ENCODE assay signal across 17 mouse cellular contexts in the genomic region with DNA sequence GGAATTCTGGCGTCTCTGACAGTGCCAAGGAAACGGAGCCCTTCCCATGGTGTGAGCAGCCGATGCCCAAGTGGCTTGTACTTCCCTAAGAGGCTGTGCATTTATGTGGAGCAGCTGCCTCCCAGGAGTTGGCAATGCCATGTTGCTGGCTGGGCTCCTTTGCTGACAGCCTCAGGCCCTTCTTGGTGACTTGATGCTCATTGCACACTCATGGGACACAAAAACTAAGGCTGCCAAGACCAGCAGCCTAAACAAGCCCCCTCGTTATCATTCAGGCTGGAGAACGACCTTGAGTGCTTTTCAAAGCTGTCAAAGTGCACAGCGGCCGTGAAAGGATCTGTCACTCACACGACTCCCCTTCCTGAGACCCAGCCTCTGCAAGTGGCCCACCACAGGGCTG. TPM values are rescaled to one million over a fixed set of nuclear protein-coding genes. Genes with fewer than 3 reads are reported as not detected.
DNase-seq lines count a peak whose midpoint lies in the region; ATAC-seq and TF ChIP-seq lines count a peak whose summit lies in the region.
"Had no signal": no experiment of that assay in that cellular context is flagged by ENCODE, and none has a peak within 500 bp of the region (broad histone marks: within the 10 kb centered on the region; RNA-seq: fewer than 3 reads in every experiment).

No protein-coding gene starts in this region.

- H3K36me3 ChIP-seq in hindbrain, embryonic 14.5 days (replicated peaks; ENCODE audit: control insufficient read depth, insufficient read depth), result no peaks in the 10 kb centered on the region
- H3K36me3 ChIP-seq in midbrain, postnatal 0 days (ENCODE audit: insufficient read depth, low read length), result no peaks in the 10 kb centered on the region
- H3K36me3 ChIP-seq: heart, embryonic 10.5 days; limb, embryonic 12.5 days had no signal

- H3K9me3 ChIP-seq in hindbrain, embryonic 14.5 days (ENCODE audit: control insufficient read depth, low read length), result no peaks in the 10 kb centered on the region
- H3K9me3 ChIP-seq in midbrain, postnatal 0 days (ENCODE audit: low read length), result no peaks in the 10 kb centered on the region
- H3K9me3 ChIP-seq: heart, embryonic 10.5 days; limb, embryonic 12.5 days had no signal

- intact Hi-C loops in left cerebral cortex, postnatal 4 days (cut with DNase I), result loop anchor here (5.0 kb wide), 1 partner anchor 90 kb away; no protein-coding TSS in a partner anchor

- DNase-seq in cerebellum, adult 11-12 months, result peak; percentile 34
- no peak for DNase-seq in cerebellum, adult 8-10 months
- peak; percentile 92 for DNase-seq in left cerebral cortex, postnatal 4 days
- DNase-seq in left cerebral cortex, adult 8-10 months (ENCODE audit: low spot score in 2 of 2), result no peak
- peak; percentile 73 for DNase-seq in hindbrain, embryonic 14.5 days (ENCODE audit: low spot score)
- peak; percentile 95 for DNase-seq in midbrain, postnatal 0 days (ENCODE audit: low spot score)
- DNase-seq in adrenal gland, postnatal 14 days, result no peak
- DNase-seq: gastrocnemius, postnatal 14 days; heart, postnatal 36 days; layer of hippocampus, adult 9-11 months; liver, postnatal 0 days; right cerebral cortex, adult 18-20 months had no signal

- H3K27me3 ChIP-seq in hindbrain, embryonic 14.5 days (ENCODE audit: control insufficient read depth, insufficient read depth, low read length), result no peaks in the 10 kb centered on the region
- no peaks in the 10 kb centered on the region for H3K27me3 ChIP-seq in midbrain, postnatal 0 days (ENCODE audit: insufficient read depth, low read length)

- no peak overlapping the region for H3K4me3 ChIP-seq in hindbrain, embryonic 14.5 days (replicated peaks; ENCODE audit: low read length)
- H3K4me3 ChIP-seq in midbrain, postnatal 0 days (ENCODE audit: low read depth, low read length), result no peak overlapping the region
- H3K4me3 ChIP-seq: heart, embryonic 10.5 days; limb, embryonic 12.5 days had no signal

- ATAC-seq in hindbrain, embryonic 14.5 days (ENCODE audit: low FRiP score), result peak; percentile 72
- peak; percentile 48; the same call in 1 of the 2 replicates for ATAC-seq in midbrain, postnatal 0 days (ENCODE audit: low FRiP score)
- no peak for ATAC-seq in CD4-positive, CD25-positive, alpha-beta regulatory T cell, adult 4 months
- ATAC-seq: liver, postnatal 0 days had no signal

- no peak for TF ChIP-seq CTCF in midbrain, postnatal 0 days (IDR thresholded peaks at IDR 0.05)

- 15% methylated on average over 8 of the region's 8 CpGs for WGBS in hindbrain, embryonic 14.5 days
- WGBS in midbrain, postnatal 0 days, result 17% methylated on average over 8 of the region's 8 CpGs

- H3K9ac ChIP-seq in hindbrain, embryonic 14.5 days, result no peak overlapping the region
- no peak overlapping the region for H3K9ac ChIP-seq in midbrain, postnatal 0 days (replicated peaks; ENCODE audit: low read length, poor library complexity, severe bottlenecking)
- H3K9ac ChIP-seq: limb, embryonic 12.5 days; liver, postnatal 0 days had no signal

- H3K4me2 ChIP-seq in hindbrain, embryonic 14.5 days (replicated peaks), result no peak overlapping the region
- H3K4me2 ChIP-seq in midbrain, postnatal 0 days (ENCODE audit: low read depth, low read length, poor library complexity, severe bottlenecking), result no peak overlapping the region
- H3K4me2 ChIP-seq: limb, embryonic 12.5 days had no signal

- H3K27ac ChIP-seq in hindbrain, embryonic 14.5 days, result peak overlapping the region; percentile 23; the same call in 1 of the 2 replicates
- H3K27ac ChIP-seq in midbrain, postnatal 0 days (ENCODE audit: low read depth, low read length), result no peak overlapping the region
- H3K27ac ChIP-seq: heart, embryonic 10.5 days; limb, embryonic 12.5 days had no signal

- peaks cover 14% of the 10 kb centered on the region; the same call in 1 of the 2 replicates for H3K4me1 ChIP-seq in hindbrain, embryonic 14.5 days (replicated peaks; ENCODE audit: control insufficient read depth, insufficient read depth, low read length)
- 0 out of 2 replicates have a peak, but pooled peaks cover 2% of the 10 kb centered on the region for H3K4me1 ChIP-seq in midbrain, postnatal 0 days (ENCODE audit: insufficient read depth, low read length)
- H3K4me1 ChIP-seq: heart, embryonic 10.5 days; limb, embryonic 12.5 days had no signal

RNA-seq across cellular contexts. Expression of gene Enho, which starts 28.0 kb away (rescaled TPM):
- 10 to 100 TPM; 70.3 to 78.4 TPM for total RNA-seq in left cerebral cortex, postnatal 4 days (2021)
- 10 to 100 TPM; 55.3 to 62.7 (median 59.3) TPM for total RNA-seq in left cerebral cortex, adult 8-10 months (2022)
- 127 and 130 TPM in 2 replicates for polyA plus RNA-seq in hindbrain, embryonic 14.5 days (2014; fragmentation: Nextera tagmentation; extraction: Ambion mirVana)
- total RNA-seq in midbrain, postnatal 0 days (2014; rRNA removed), result 167 and 217 TPM in 2 replicates
- polyA plus RNA-seq in midbrain, postnatal 0 days (2015; fragmentation: Nextera tagmentation; extraction: Ambion mirVana), result 146 and 157 TPM in 2 replicates
- total RNA-seq in adrenal gland, postnatal 14 days (2021), result 3.5 and 6.9 TPM in 2 replicates
- polyA plus RNA-seq in CD4-positive, CD25-positive, alpha-beta regulatory T cell, adult 4 months (2017; shearing (Covaris generic)), result not detected
- total RNA-seq: megakaryocyte progenitor cell, adult 5-6 weeks had no signal

RNA-seq across cellular contexts. Expression of gene Dnaic1, which starts 42.6 kb away (rescaled TPM):
- 1 to 10 TPM; 2.1 to 3.7 TPM for total RNA-seq in left cerebral cortex, postnatal 4 days (2021)
- total RNA-seq in left cerebral cortex, adult 8-10 months (2022), result 10 to 100 TPM in 1 of 4 experiments, 1 to 10 TPM in 3; 7.7 to 11.7 (median 9.6) TPM
- 2.0 and 2.3 TPM in 2 replicates for polyA plus RNA-seq in hindbrain, embryonic 14.5 days (2014; fragmentation: Nextera tagmentation; extraction: Ambion mirVana)
- 1.7 and 6.1 TPM in 2 replicates for total RNA-seq in midbrain, postnatal 0 days (2014; rRNA removed)
- polyA plus RNA-seq in midbrain, postnatal 0 days (2015; fragmentation: Nextera tagmentation; extraction: Ambion mirVana), result 3.2 and 3.8 TPM in 2 replicates
- total RNA-seq in adrenal gland, postnatal 14 days (2021), result 0.34 and 2.2 TPM in 2 replicates
- not detected for polyA plus RNA-seq in CD4-positive, CD25-positive, alpha-beta regulatory T cell, adult 4 months (2017; shearing (Covaris generic))
- total RNA-seq: adrenal gland, adult 18-20 months had no signal

RNA-seq across cellular contexts. Expression of gene Fam219a, which starts 42.8 kb away (rescaled TPM):
- total RNA-seq in left cerebral cortex, postnatal 4 days (2021), result 100 to 1,000 TPM; 146 to 159 TPM
- total RNA-seq in left cerebral cortex, adult 8-10 months (2022), result 100 to 1,000 TPM; 201 to 205 (median 202) TPM
- 20.0 and 23.5 TPM in 2 replicates for polyA plus RNA-seq in hindbrain, embryonic 14.5 days (2014; fragmentation: Nextera tagmentation; extraction: Ambion mirVana)
- 125 and 130 TPM in 2 replicates for total RNA-seq in midbrain, postnatal 0 days (2014; rRNA removed)
- polyA plus RNA-seq in midbrain, postnatal 0 days (2015; fragmentation: Nextera tagmentation; extraction: Ambion mirVana), result 20.5 and 24.1 TPM in 2 replicates
- 18.1 and 18.2 TPM in 2 replicates for total RNA-seq in adrenal gland, postnatal 14 days (2021)
- under 1 TPM; 0.52 to 0.56 TPM for polyA plus RNA-seq in CD4-positive, CD25-positive, alpha-beta regulatory T cell, adult 4 months (2017; shearing (Covaris generic))

Comparison
In these comparisons a context has a peak if more than half of its experiments do, and no peak if none do; other contexts are left out.
1. DNase-seq: peak in cerebellum, adult 11-12 months (single experiment), left cerebral cortex, postnatal 4 days (single experiment), hindbrain, embryonic 14.5 days (single experiment) and midbrain, postnatal 0 days (single experiment); none in cerebellum, adult 8-10 months (single experiment), left cerebral cortex, adult 8-10 months (0 of 2) and adrenal gland, postnatal 14 days (single experiment).